Mouse (Mus musculus): ENCODE data around the gene Kpna6. TPM values are rescaled to one million over a fixed set of nuclear protein-coding genes. Genes with fewer than 3 reads are reported as not detected.
A peak's percentile ranks its signal among the peaks of the same experiment; 100 is the strongest.

Kpna6 gene
- polyA plus RNA-seq, 1 experiment from 2014 or later = 19.7 TPM

GRCm38 (mm10) chr4:129639221-129639620, 33.3 kb downstream of the Kpna6 start:
- H3K4me2 ChIP-seq (ENCODE audit: low read depth, low read length) = peak overlapping the region; percentile 89
- H3K27ac ChIP-seq (ENCODE audit: low read depth, low read length) = no peak overlapping the region
- no peaks in the 10 kb centered on the region for H3K9me3 ChIP-seq (ENCODE audit: control insufficient read depth, low read length)
- ATAC-seq (ENCODE audit: low read depth) = no peak
- H3K9ac ChIP-seq (replicated peaks; ENCODE audit: low read depth, low read length) = peak overlapping the region; percentile 65; the same call in 1 of the 2 replicates
- peaks cover 13% of the 10 kb centered on the region for H3K4me1 ChIP-seq (ENCODE audit: control insufficient read depth, insufficient read depth, low read length)
- 0 out of 2 replicates have a peak overlapping the region, but pooled peaks have one; percentile 47 for H3K4me3 ChIP-seq (ENCODE audit: low read depth, low read length)
- H3K36me3 ChIP-seq (ENCODE audit: control insufficient read depth, insufficient read depth, low read length) = peaks cover 32% of the 10 kb centered on the region
- no peaks in the 10 kb centered on the region for H3K27me3 ChIP-seq (ENCODE audit: control insufficient read depth, insufficient read depth, low read length)
- WGBS = 88% methylated on average over 15 of the region's 15 CpGs

- 92% methylated on average over 6 of the region's 6 CpGs for WGBS
Measured at GRCm38 (mm10) chr4:129633852-129634251, 38.7 kb downstream of the Kpna6 start.

GRCm38 (mm10) chr4:129631867-129632266, 40.7 kb downstream of the Kpna6 start:
- Histone ChIP-seq H3K4me1 (ENCODE audit: control insufficient read depth, insufficient read depth, low read length) (no peaks in the 10 kb centered on the region), H3K36me3 (ENCODE audit: control insufficient read depth, insufficient read depth, low read length) (peaks cover 88% of the 10 kb centered on the region), H3K27ac (ENCODE audit: low read depth, low read length) (no peak overlapping the region), H3K9me3 (ENCODE audit: control insufficient read depth, low read length) (no peaks in the 10 kb centered on the region), H3K9ac (replicated peaks; ENCODE audit: low read depth, low read length) (no peak overlapping the region), H3K4me2 (ENCODE audit: low read depth, low read length) (no peak overlapping the region), H3K4me3 (ENCODE audit: low read depth, low read length) (no peak overlapping the region), H3K27me3 (ENCODE audit: control insufficient read depth, insufficient read depth, low read length) (no peaks in the 10 kb centered on the region)
- WGBS = 94% methylated on average over 12 of the region's 12 CpGs
- ATAC-seq (ENCODE audit: low read depth) = no peak

More at GRCm38 (mm10) chr4:129633852-129634251, 38.7 kb downstream of the Kpna6 start:
- Histone ChIP-seq H3K36me3 (ENCODE audit: control insufficient read depth, insufficient read depth, low read length) (peaks cover 81% of the 10 kb centered on the region), H3K4me3 (ENCODE audit: low read depth, low read length) (no peak overlapping the region), H3K27ac (ENCODE audit: low read depth, low read length) (no peak overlapping the region), H3K9ac (replicated peaks; ENCODE audit: low read depth, low read length) (no peak overlapping the region), H3K9me3 (ENCODE audit: control insufficient read depth, low read length) (no peaks in the 10 kb centered on the region), H3K27me3 (ENCODE audit: control insufficient read depth, insufficient read depth, low read length) (no peaks in the 10 kb centered on the region), H3K4me1 (ENCODE audit: control insufficient read depth, insufficient read depth, low read length) (peaks cover 2% of the 10 kb centered on the region; the same call in 1 of the 2 replicates), H3K4me2 (ENCODE audit: low read depth, low read length) (no peak overlapping the region)
- ATAC-seq (ENCODE audit: low read depth) = no peak

- no peak overlapping the region for H3K9ac ChIP-seq (replicated peaks; ENCODE audit: low read depth, low read length)
- H3K4me2 ChIP-seq (ENCODE audit: low read depth, low read length) = no peak overlapping the region
- H3K4me1 ChIP-seq (ENCODE audit: control insufficient read depth, insufficient read depth, low read length) = no peaks in the 10 kb centered on the region
- H3K27me3 ChIP-seq (ENCODE audit: control insufficient read depth, insufficient read depth, low read length) = no peaks in the 10 kb centered on the region
- WGBS = 69% methylated on average over 4 of the region's 4 CpGs
- no peak overlapping the region for H3K4me3 ChIP-seq (ENCODE audit: low read depth, low read length)
- H3K9me3 ChIP-seq (ENCODE audit: control insufficient read depth, low read length) = no peaks in the 10 kb centered on the region
- H3K27ac ChIP-seq (ENCODE audit: low read depth, low read length) = no peak overlapping the region
- peaks cover 81% of the 10 kb centered on the region for H3K36me3 ChIP-seq (ENCODE audit: control insufficient read depth, insufficient read depth, low read length)
- no peak for ATAC-seq (ENCODE audit: low read depth)
Measured at GRCm38 (mm10) chr4:129630944-129631343, 41.6 kb downstream of the Kpna6 start.

- Histone ChIP-seq H3K9me3 (ENCODE audit: control insufficient read depth, low read length) (no peaks in the 10 kb centered on the region), H3K27me3 (ENCODE audit: control insufficient read depth, insufficient read depth, low read length) (no peaks in the 10 kb centered on the region), H3K4me3 (ENCODE audit: low read depth, low read length) (no peak overlapping the region), H3K27ac (ENCODE audit: low read depth, low read length) (no peak overlapping the region), H3K36me3 (ENCODE audit: control insufficient read depth, insufficient read depth, low read length) (peaks cover 39% of the 10 kb centered on the region), H3K4me1 (ENCODE audit: control insufficient read depth, insufficient read depth, low read length) (peaks cover 28% of the 10 kb centered on the region), H3K4me2 (ENCODE audit: low read depth, low read length) (no peak overlapping the region), H3K9ac (replicated peaks; ENCODE audit: low read depth, low read length) (no peak overlapping the region)
- ATAC-seq (ENCODE audit: low read depth) = no peak
- WGBS = 81% methylated on average over 6 of the region's 6 CpGs
Measured at GRCm38 (mm10) chr4:129626035-129626434, 46.5 kb downstream of the Kpna6 start.

- peaks cover 34% of the 10 kb centered on the region for H3K36me3 ChIP-seq (ENCODE audit: control insufficient read depth, insufficient read depth, low read length)
- no peak overlapping the region for H3K9ac ChIP-seq (replicated peaks; ENCODE audit: low read depth, low read length)
- no peak overlapping the region for H3K4me3 ChIP-seq (ENCODE audit: low read depth, low read length)
- peak overlapping the region; percentile 86; the same call in 1 of the 2 replicates for H3K4me2 ChIP-seq (ENCODE audit: low read depth, low read length)
- 41% methylated on average over 4 of the region's 4 CpGs for WGBS
- no peaks in the 10 kb centered on the region for H3K27me3 ChIP-seq (ENCODE audit: control insufficient read depth, insufficient read depth, low read length)
- peaks cover 28% of the 10 kb centered on the region for H3K4me1 ChIP-seq (ENCODE audit: control insufficient read depth, insufficient read depth, low read length)
- H3K27ac ChIP-seq (ENCODE audit: low read depth, low read length) = peak overlapping the region; percentile 96
- no peak for ATAC-seq (ENCODE audit: low read depth)
- H3K9me3 ChIP-seq (ENCODE audit: control insufficient read depth, low read length) = no peaks in the 10 kb centered on the region
Measured at GRCm38 (mm10) chr4:129625496-129625895, 47.1 kb downstream of the Kpna6 start.

GRCm38 (mm10) chr4:129625029-129625370, 47.6 kb downstream of the Kpna6 start:
- H3K4me3 ChIP-seq (ENCODE audit: low read depth, low read length) = peak overlapping the region; percentile 59; the same call in 1 of the 2 replicates
- WGBS = 1% methylated on average over 6 of the region's 6 CpGs
- peaks cover 28% of the 10 kb centered on the region for H3K4me1 ChIP-seq (ENCODE audit: control insufficient read depth, insufficient read depth, low read length)
- H3K9me3 ChIP-seq (ENCODE audit: control insufficient read depth, low read length) = no peaks in the 10 kb centered on the region
- peak; percentile 44; the same call in 1 of the 2 replicates for ATAC-seq (ENCODE audit: low read depth)
- H3K27me3 ChIP-seq (ENCODE audit: control insufficient read depth, insufficient read depth, low read length) = no peaks in the 10 kb centered on the region
- peak overlapping the region; percentile 86 for H3K4me2 ChIP-seq (ENCODE audit: low read depth, low read length)
- H3K9ac ChIP-seq (replicated peaks; ENCODE audit: low read depth, low read length) = peak overlapping the region; percentile 81
- H3K36me3 ChIP-seq (ENCODE audit: control insufficient read depth, insufficient read depth, low read length) = peaks cover 29% of the 10 kb centered on the region
- peak overlapping the region; percentile 96 for H3K27ac ChIP-seq (ENCODE audit: low read depth, low read length)

GRCm38 (mm10) chr4:129624281-129625028, 48.1 kb downstream of the Kpna6 start:
- WGBS = 0% methylated on average over 18 of the region's 18 CpGs
- Histone ChIP-seq H3K4me3 (ENCODE audit: low read depth, low read length) (peak overlapping the region; percentile 59), H3K4me1 (ENCODE audit: control insufficient read depth, insufficient read depth, low read length) (peaks cover 28% of the 10 kb centered on the region), H3K27ac (ENCODE audit: low read depth, low read length) (peak overlapping the region; percentile 96), H3K4me2 (ENCODE audit: low read depth, low read length) (peak overlapping the region; percentile 86), H3K9me3 (ENCODE audit: control insufficient read depth, low read length) (no peaks in the 10 kb centered on the region), H3K9ac (replicated peaks; ENCODE audit: low read depth, low read length) (peak overlapping the region; percentile 81), H3K36me3 (ENCODE audit: control insufficient read depth, insufficient read depth, low read length) (peaks cover 25% of the 10 kb centered on the region), H3K27me3 (ENCODE audit: control insufficient read depth, insufficient read depth, low read length) (no peaks in the 10 kb centered on the region)
- ATAC-seq (ENCODE audit: low read depth) = peak; percentile 91

- Histone ChIP-seq H3K9ac (replicated peaks; ENCODE audit: low read depth, low read length) (peak within 1 kb of the TSS; percentile 81), H3K4me3 (ENCODE audit: low read depth, low read length) (peak within 1 kb of the TSS; percentile 59), H3K9me3 (ENCODE audit: control insufficient read depth, low read length) (no peaks in the 10 kb centered on the region), H3K36me3 (ENCODE audit: control insufficient read depth, insufficient read depth, low read length) (peaks cover 17% of the 10 kb centered on the region), H3K27me3 (ENCODE audit: control insufficient read depth, insufficient read depth, low read length) (no peaks in the 10 kb centered on the region), H3K4me2 (ENCODE audit: low read depth, low read length) (peak within 1 kb of the TSS; percentile 86), H3K4me1 (ENCODE audit: control insufficient read depth, insufficient read depth, low read length) (peaks cover 28% of the 10 kb centered on the region), H3K27ac (ENCODE audit: low read depth, low read length) (peak within 1 kb of the TSS; percentile 96)
- WGBS = under 1% methylated on average over 10 of the region's 10 CpGs
- ATAC-seq (ENCODE audit: low read depth) = peak; percentile 14; the same call in 1 of the 2 replicates
Measured at GRCm38 (mm10) chr4:129623681-129624091, 48.9 kb downstream of the Kpna6 start, which contains the start of gene Ccdc28b. TSS of gene Ccdc28b (minus strand) at chr4:129623947.
